Mouse (Mus musculus) heart, adult 2 months (tissue): ENCODE measurements around the gene Timeless. TPM values are rescaled to one million over a fixed set of nuclear protein-coding genes. Genes with fewer than 3 reads are reported as not detected.
"Not testable (repeated sequence)": the region's sequence is repeated elsewhere in the genome, so short reads cannot be mapped to it uniquely, and the experiment has no call there.

Source experiments
- DNase-seq, 2 experiments: peaks; one replicate each; pipeline ENCODE4 v3.0.0; 2021
- H3K27ac ChIP-seq: fragments of 200-600 bp; 2 replicates; pipeline ENCODE4 v1.8.1; 2022
- H3K27me3 ChIP-seq: fragments of 200-500 bp; 2 replicates; pipeline ENCODE4 v1.6.1; 2012; ENCODE audit warnings: mild to moderate bottlenecking, low read length, inconsistent platforms, mixed read lengths; ENCODE audit not compliant: control insufficient read depth, insufficient read depth
- H3K36me3 ChIP-seq: fragments of 200-500 bp; 2 replicates; pipeline ENCODE4 v1.6.1; 2012; ENCODE audit warnings: low read length, inconsistent platforms; ENCODE audit not compliant: control insufficient read depth, insufficient read depth
- H3K4me1 ChIP-seq: fragments of 200-500 bp; 2 replicates; pipeline ENCODE4 v1.6.1; 2011; ENCODE audit warnings: low read length; ENCODE audit not compliant: control insufficient read depth, insufficient read depth
- H3K4me3 ChIP-seq: fragments of 200-600 bp; 2 replicates; pipeline ENCODE4 v1.8.1; 2022
- H3K79me2 ChIP-seq: fragments of 200-500 bp; replicated peaks from 2 replicates; pipeline ENCODE4 v1.6.1; 2012; ENCODE audit warnings: mild to moderate bottlenecking, inconsistent platforms, low read length, moderate library complexity, mixed read lengths; ENCODE audit not compliant: control insufficient read depth, insufficient read depth
- H3K9ac ChIP-seq: fragments of 200-500 bp; 2 replicates; pipeline ENCODE4 v1.6.1; 2012; ENCODE audit warnings: low read depth, mild to moderate bottlenecking, control low read depth, inconsistent platforms, low read length, mixed read lengths
- CTCF ChIP-seq: fragments of 200-600 bp; IDR thresholded peaks from 2 replicates; pipeline ENCODE4 v1.8.1; 2022; ENCODE audit warnings: antibody characterized with exemption, mild to moderate bottlenecking, moderate library complexity
- EP300 ChIP-seq: fragments of 200-500 bp; IDR thresholded peaks from 2 replicates; pipeline ENCODE4 v1.6.1; 2011; ENCODE audit warnings: low read depth, low read length, control low read depth; ENCODE audit not compliant: insufficient read depth
- POLR2A ChIP-seq: fragments of 200-500 bp; IDR thresholded peaks from 2 replicates; pipeline ENCODE4 v1.6.1; 2011; ENCODE audit warnings: mild to moderate bottlenecking, low read depth, low read length, control low read depth; ENCODE audit not compliant: insufficient read depth
- WGBS: fragments of 180-500 bp; shearing (Covaris S2); methylation state at CpG from one replicate; pipeline ENCODE4 v1.1.7; 2018; 5-methylcytosine and 5-hydroxymethylcytosine counted together
- intact Hi-C: fragments of 180-260 bp; cut with DNase I; formaldehyde crosslinking; loops from one replicate; pipeline ENCODE4 v1.15.1; 2025
- polyA plus RNA-seq: library from polyadenylated mRNA; depleted of rRNA; stranded (reverse); fragments of >200 nt; gene quantifications from 2 replicates; pipeline ENCODE4 v1.2.3, GENCODE M21; 2012
- total RNA-seq, 2 experiments: library from RNA; stranded (reverse); gene quantifications; 2 replicates each; pipeline ENCODE4 v1.2.3; 2021

Gene Timeless
- total and polyA plus RNA-seq, 3 experiments, result 5.7 to 7.6 (median 6.5) TPM

DNA sequence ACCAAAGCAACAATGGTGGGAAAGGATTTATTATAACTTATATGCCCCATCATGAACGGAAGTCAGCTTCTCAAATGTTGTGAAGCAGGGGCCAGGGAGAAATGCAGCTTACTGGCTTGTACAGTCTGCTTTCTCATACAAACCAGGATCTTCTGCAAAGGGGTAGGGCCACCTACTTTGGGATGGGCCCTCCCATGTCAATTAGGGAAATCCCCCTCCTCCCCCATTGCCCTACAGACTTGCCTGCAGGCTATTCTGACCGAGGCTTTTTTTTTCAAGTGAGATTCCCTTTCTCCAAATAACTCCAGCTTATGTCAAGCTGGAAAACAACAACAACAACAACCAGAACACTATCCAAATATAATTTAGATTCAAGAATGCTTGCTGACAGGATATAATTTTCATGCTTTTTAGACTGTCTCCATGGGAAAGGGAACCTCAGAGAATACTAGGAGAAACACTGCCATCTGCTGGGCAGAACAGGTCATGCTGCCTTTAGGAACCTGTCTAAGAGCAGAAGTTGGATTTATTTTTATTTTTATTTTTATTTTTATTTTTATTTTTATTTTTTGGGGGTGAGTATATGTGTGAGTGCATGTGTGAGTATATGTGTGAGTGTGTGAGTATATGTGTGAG, 43.5 kb upstream of the Timeless start:
- 51% methylated on average over 2 of the region's 2 CpGs for WGBS
- Histone ChIP-seq H3K4me3 (no peak overlapping the region), H3K4me1 (peaks cover 1% of the 10 kb centered on the region; the same call in 1 of the 2 replicates), H3K9ac (no peak overlapping the region), H3K79me2 (no peaks in the 10 kb centered on the region), H3K36me3 (no peaks in the 10 kb centered on the region), H3K27ac (no peak overlapping the region), H3K27me3 (no peaks in the 10 kb centered on the region)
- peak; percentile 58 to 79 for DNase-seq
- intact Hi-C loops, result loop anchor here (10.0 kb wide), 1 partner anchor 234 kb away; no protein-coding TSS in a partner anchor
- TF ChIP-seq EP300, result no peak
- no peak for TF ChIP-seq POLR2A
- peak; percentile 90 for TF ChIP-seq CTCF

DNA sequence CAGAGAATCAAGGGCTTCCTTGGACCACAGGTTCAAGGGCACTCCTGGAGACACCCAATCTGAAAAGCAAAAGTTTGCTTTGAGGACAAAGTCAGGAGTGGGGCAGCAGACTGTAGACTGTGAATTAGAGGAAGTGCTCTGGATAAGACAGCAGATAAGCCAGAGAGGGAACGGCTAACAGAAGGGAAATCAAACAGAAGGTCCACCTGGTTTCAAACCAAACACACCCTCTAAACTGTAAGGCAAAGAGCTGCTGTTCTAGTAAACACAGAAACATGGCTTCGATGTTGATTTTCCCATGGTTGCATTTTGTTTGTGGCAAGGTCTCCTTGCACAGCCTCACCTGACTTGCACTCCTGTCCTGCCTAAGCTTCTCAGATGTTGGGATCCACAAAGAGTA, 40.4 kb upstream of the Timeless start:
- intact Hi-C loops, result no loop called here
- H3K27me3 ChIP-seq, result no peaks in the 10 kb centered on the region
- no peak for DNase-seq
- 48% methylated on average over 2 of the region's 2 CpGs for WGBS
- no peak overlapping the region for H3K9ac ChIP-seq
- TF ChIP-seq POLR2A, result no peak
- TF ChIP-seq CTCF, result no peak
- no peak for TF ChIP-seq EP300
- H3K36me3 ChIP-seq, result no peaks in the 10 kb centered on the region
- no peak overlapping the region for H3K27ac ChIP-seq
- H3K4me3 ChIP-seq, result no peak overlapping the region
- H3K79me2 ChIP-seq, result no peaks in the 10 kb centered on the region
- no peaks in the 10 kb centered on the region for H3K4me1 ChIP-seq

DNA sequence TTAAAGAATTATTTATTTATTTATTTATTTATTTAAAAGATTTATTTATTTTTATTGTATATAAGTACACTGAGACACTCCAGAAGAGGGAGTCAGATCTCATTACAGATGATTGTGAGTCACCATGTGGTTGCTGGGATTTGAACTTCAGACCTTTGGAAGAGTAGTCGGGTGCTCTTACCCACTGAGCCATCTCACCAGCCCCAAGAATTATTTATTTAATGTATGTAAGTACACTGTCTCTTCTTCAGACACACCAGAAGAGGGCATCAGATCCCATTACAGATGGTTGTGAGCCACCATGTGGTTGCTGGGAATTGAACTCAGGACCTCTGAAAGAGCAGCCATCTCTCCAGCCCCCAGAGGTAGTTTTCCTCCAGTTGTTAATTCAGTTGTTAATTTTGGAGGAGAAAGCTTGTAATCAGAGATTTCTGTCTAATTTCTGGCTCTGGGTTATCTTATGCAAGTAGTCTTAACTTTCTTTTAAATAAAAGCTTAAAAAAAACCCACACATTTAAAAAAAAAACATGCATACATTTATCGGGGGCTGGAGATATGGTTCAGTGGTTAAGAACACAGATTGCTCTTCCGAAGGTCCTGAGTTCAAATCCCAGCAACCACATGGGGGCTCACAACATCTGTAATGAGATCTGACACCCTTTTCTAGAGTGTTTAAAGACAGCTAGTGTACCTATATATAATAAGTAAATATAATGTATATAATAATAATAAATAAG, 39.7 kb upstream of the Timeless start:
- H3K27ac ChIP-seq, H3K9ac ChIP-seq, H3K79me2 ChIP-seq, H3K4me1 ChIP-seq, H3K36me3 ChIP-seq, intact Hi-C loops, H3K27me3 ChIP-seq, H3K4me3 ChIP-seq, DNase-seq: not testable (repeated sequence)
- 95% methylated on average over 3 of the region's 3 CpGs for WGBS

DNA sequence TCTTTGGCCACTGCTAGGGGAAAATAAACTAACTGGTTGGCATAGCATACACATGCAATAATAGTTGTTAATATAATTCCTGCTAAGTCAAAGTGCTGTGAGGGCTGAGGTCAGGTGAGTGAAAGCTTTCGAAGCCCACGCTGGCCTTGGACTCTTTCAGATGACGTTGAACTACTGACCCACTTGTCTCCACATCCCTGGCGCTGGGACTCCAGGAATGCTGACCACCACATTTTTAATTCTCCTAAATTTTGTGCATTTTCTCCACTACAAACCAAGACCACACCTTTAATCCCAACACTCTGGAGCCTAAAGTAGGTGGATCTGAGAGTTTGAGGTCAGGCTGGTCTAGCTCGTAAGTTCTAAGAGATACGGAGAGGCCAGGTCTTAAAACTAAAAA, 38.8 kb upstream of the Timeless start:
- 94% methylated on average over 6 of the region's 6 CpGs for WGBS
- no peak for DNase-seq
- intact Hi-C loops, result no loop called here
- H3K27me3 ChIP-seq, result no peaks in the 10 kb centered on the region
- H3K27ac ChIP-seq, result no peak overlapping the region
- H3K36me3 ChIP-seq, result no peaks in the 10 kb centered on the region
- no peak overlapping the region for H3K4me3 ChIP-seq
- no peaks in the 10 kb centered on the region for H3K79me2 ChIP-seq
- H3K4me1 ChIP-seq, result no peaks in the 10 kb centered on the region
- TF ChIP-seq EP300 (no peak), CTCF (no peak), POLR2A (no peak)
- H3K9ac ChIP-seq, result no peak overlapping the region

DNA sequence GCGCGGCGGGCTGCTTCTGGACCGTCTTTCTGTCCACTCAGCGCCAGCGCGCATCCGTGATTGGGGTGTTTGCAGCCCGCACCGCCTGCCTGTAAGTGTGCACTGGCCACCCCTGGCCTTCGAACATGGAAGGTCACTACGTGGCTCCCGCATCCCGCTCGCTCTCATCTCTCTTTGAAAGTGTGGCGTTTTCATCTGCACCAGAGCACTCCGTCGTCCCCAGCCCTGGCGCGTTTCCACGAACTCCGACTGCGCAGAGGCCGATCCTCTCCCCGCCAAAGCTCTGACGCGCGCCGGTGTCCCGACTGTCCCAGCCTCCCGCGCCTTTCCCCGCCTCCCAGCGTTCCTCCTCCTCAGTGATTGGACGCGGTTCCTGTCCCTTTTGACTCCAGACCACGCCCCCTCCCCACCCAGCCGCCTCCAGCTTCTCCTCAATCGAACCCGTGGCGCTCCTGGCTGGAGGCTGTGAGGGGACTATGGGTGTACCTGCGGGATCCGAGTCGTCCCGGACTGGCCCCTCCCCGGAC, 37.8 kb upstream of the Timeless start, which contains the start of gene Gls2:
Gene Gls2 (plus strand): TSS at position 434 of the 527 bp plus-strand sequence.
- peak; percentile 71 for TF ChIP-seq POLR2A
- no peak for TF ChIP-seq CTCF
- TF ChIP-seq EP300, result 0 out of 2 replicates have a peak, but pooled peaks have one; percentile 17
- H3K4me3 ChIP-seq, result peak within 1 kb of the TSS; percentile 93
- intact Hi-C loops, result loop anchor here (2.0 kb wide), 1 partner anchor 17 kb away; the partner anchor contains the start of gene Spryd4
- no peaks in the 10 kb centered on the region for H3K79me2 ChIP-seq
- peak within 1 kb of the TSS; percentile 83 for H3K9ac ChIP-seq
- H3K27me3 ChIP-seq, result no peaks in the 10 kb centered on the region
- H3K36me3 ChIP-seq, result no peaks in the 10 kb centered on the region
- H3K4me1 ChIP-seq, result no peaks in the 10 kb centered on the region
- peak; percentile 97 to 98 for DNase-seq
- H3K27ac ChIP-seq, result peak within 1 kb of the TSS; percentile 64
- under 1% methylated on average over 46 of the region's 46 CpGs for WGBS
